ENCODE assay signal across 15 mouse cellular contexts in the genomic region with DNA sequence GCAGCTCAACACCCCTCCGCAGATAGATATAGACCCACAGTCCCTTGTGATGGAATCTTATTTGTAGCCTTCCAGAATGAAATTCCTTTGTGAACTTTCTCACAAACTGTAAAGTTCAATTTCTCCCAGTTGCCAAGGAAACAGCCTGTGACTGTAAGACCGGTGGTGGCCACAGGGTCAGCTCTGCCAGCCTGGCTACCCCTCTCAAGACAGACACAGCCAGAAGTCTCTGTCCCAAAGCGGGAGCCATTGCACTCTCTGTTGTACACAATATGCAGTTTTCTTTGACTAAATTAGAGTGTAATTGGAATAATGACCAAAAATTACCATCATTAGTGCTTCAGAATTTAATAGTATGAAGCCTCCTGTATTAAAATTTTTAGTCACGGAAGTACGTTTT.
"Had no signal": no experiment of that assay in that cellular context is flagged by ENCODE, and none has a peak within 500 bp of the region (broad histone marks: within the 10 kb centered on the region; RNA-seq: fewer than 3 reads in every experiment).

No protein-coding gene starts in this region.

- H3K9ac ChIP-seq: kidney, embryonic 15.5 days; limb, embryonic 13.5 days; liver, embryonic 15.5 days; neural tube, embryonic 15.5 days; stomach, embryonic 15.5 days had no signal

- H3K36me3 ChIP-seq: kidney, embryonic 15.5 days; limb, embryonic 13.5 days; liver, embryonic 15.5 days; neural tube, embryonic 15.5 days; stomach, embryonic 15.5 days had no signal

- H3K9me3 ChIP-seq: kidney, embryonic 15.5 days; limb, embryonic 13.5 days; liver, embryonic 15.5 days; neural tube, embryonic 15.5 days; stomach, embryonic 15.5 days had no signal

- H3K4me3 ChIP-seq: kidney, embryonic 15.5 days; limb, embryonic 13.5 days; liver, embryonic 15.5 days; myocyte; neural tube, embryonic 15.5 days; stomach, embryonic 15.5 days had no signal

- DNase-seq: kidney, adult 2 months; kidney, postnatal 14 days; left cerebral cortex, postnatal 4 days; lung, adult 2 months; lung, postnatal 36 days; thymus, adult 2 months; thymus, postnatal 25 days had no signal

- H3K27ac ChIP-seq: kidney, embryonic 15.5 days; limb, embryonic 13.5 days; liver, embryonic 15.5 days; neural tube, embryonic 15.5 days; stomach, embryonic 15.5 days had no signal

- H3K4me1 ChIP-seq: kidney, embryonic 15.5 days; limb, embryonic 13.5 days; liver, embryonic 15.5 days; neural tube, embryonic 15.5 days; stomach, embryonic 15.5 days had no signal

- H3K4me2 ChIP-seq: kidney, embryonic 15.5 days; limb, embryonic 13.5 days; liver, embryonic 15.5 days; neural tube, embryonic 15.5 days; stomach, embryonic 15.5 days had no signal

- ATAC-seq: intestine, embryonic 16.5 days; lung, postnatal 0 days had no signal

- H3K27me3 ChIP-seq: kidney, embryonic 15.5 days; limb, embryonic 13.5 days; liver, embryonic 15.5 days; neural tube, embryonic 15.5 days; stomach, embryonic 15.5 days had no signal
